Mouse (Mus musculus): Measurements from ENCODE around the gene Dpp9.
"Not testable (repeated sequence)": the region's sequence is repeated elsewhere in the genome, so short reads cannot be mapped to it uniquely, and the experiment has no call there.

Dpp9 gene

GRCm38 (mm10) chr17:56218377-56219191 lies at the start of gene Dpp9:
Gene Dpp9 (minus strand): TSS chr17:56218905.
- DNase-seq (ENCODE audit: low read depth, low spot score), result peak; percentile 97

- DNase-seq (ENCODE audit: low read depth, low spot score), result no peak
Observed at GRCm38 (mm10) chr17:56266271-56266670, 47.6 kb upstream of the Dpp9 start.

GRCm38 (mm10) chr17:56265869-56266268 lies 47.2 kb upstream of the Dpp9 start:
- DNase-seq (ENCODE audit: low read depth, low spot score), result no peak

GRCm38 (mm10) chr17:56265011-56265410 lies 46.3 kb upstream of the Dpp9 start:
- no peak for DNase-seq (ENCODE audit: low read depth, low spot score)

GRCm38 (mm10) chr17:56264020-56264419 lies 45.3 kb upstream of the Dpp9 start:
- DNase-seq (ENCODE audit: low read depth, low spot score), result peak; percentile 94

- no peak for DNase-seq (ENCODE audit: low read depth, low spot score)
Observed at GRCm38 (mm10) chr17:56262645-56263094, 44.0 kb upstream of the Dpp9 start.

- DNase-seq (ENCODE audit: low read depth, low spot score), result peak; percentile 47
Observed at GRCm38 (mm10) chr17:56261166-56261565, 42.5 kb upstream of the Dpp9 start.

DNA sequence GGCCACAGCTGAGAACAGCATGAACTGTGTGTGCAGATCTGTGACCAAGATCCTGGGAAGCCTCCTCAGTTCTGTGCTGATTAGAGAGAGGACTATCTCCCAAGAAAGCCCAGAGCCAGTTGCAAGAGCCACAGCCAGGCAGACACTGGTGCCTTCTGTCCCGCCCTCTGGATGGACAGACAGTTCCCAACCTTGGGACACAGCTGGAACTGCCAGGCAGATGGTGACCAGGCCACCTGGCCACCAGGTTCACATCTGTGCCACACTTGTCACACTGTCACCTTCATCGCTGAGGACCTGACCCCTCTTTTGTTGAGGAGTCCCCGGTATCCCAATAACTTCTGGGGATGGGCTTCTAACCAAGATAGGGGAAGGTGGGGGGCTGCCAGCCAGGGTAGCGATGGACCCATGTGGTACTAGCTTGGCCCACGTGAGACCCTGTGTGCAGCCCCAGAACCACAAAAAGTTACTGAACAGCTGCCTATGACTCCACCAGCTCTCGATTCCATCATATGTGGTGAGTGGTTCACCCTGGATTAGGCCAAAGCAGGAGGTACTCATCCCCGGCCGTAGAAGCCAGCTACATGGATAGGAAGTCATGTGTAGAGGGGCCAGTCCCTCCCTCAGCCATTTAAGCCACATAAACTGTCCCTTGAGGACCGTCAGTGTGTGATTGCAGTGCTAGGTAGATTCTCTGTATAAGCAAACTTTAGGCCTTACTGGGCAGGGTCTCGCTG lies 40.8 kb upstream of the Dpp9 start:
- no peak for DNase-seq (ENCODE audit: low read depth, low spot score)

GRCm38 (mm10) chr17:56258812-56259211 lies 40.1 kb upstream of the Dpp9 start:
- DNase-seq (ENCODE audit: low read depth, low spot score), result not testable (repeated sequence)

DNA sequence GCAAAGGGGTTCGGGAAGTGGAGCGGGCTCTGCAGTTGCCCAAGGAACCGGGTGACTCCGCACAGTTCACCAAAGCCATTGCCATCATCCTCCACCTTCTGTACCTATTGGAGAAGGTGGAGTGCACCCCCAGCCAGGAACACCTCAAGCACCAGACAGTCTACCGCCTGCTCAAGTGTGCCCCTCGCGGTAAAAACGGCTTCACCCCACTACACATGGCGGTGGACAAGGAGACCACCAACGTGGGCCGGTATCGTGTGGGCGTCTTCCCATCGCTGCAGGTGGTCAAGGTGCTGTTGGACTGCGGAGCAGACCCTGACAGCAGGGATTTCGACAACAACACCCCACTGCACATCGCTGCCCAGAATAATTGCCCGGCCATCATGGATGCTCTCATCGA lies 39.6 kb upstream of the Dpp9 start:
- DNase-seq (ENCODE audit: low read depth, low spot score), result not testable (repeated sequence)

- DNase-seq (ENCODE audit: low read depth, low spot score), result no peak
Observed at GRCm38 (mm10) chr17:56257181-56257894, 38.6 kb upstream of the Dpp9 start.

DNA sequence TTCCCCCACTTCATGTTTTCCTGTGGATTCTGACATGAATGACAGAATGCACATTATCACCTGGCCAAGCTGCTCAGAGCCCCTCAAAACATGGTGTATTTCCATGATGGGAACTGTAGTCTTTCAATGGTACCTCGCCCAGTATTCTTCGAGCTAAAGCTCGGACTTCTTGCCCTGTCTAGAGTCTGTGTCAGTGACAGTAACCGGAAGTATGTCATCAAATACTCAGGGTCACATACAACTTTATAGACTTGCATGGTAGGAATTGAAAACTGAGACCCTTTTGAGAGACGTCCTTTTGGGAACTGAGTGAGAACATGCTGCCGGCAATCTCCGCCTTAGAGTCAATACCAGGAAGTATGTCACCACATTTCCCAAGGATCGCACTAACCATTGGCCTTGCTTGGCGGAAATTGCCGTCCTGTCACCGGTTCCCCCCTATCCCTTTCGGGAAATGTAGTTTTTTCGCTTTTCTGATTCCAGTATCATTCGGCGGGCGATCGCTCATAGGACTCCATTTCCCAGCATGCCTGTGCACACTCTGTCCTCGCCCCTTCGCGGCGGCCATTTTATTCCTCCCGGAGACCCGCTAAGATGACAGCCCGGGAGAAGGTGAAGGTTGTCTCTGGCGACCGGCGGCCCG lies 37.7 kb upstream of the Dpp9 start, which contains the start of gene Fem1a:
Gene Fem1a (plus strand): TSS at position 572 of the 643 bp plus-strand sequence.
- DNase-seq (ENCODE audit: low read depth, low spot score), result peak; percentile 99

- DNase-seq (ENCODE audit: low read depth, low spot score), result peak; percentile 99
Observed at GRCm38 (mm10) chr17:56255863-56256238, 37.1 kb upstream of the Dpp9 start.

DNA sequence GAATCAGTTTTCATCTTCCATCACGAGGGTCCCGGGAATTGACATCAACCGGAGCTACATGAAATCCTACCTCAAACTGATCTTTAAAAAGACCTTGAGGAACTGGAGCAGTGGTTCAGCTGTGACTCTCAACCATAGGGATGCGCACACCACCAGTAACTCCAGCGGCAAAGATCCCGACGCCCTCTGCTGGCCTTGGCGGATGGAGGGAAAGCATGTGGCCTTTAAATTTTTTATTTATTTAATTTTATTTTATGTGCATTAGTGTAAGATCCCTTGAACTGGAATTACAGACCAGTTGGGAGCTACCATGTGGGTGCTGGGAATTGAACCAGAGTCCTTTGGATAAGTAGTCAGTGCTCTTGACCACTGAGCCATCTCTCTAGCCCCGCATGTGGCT lies 36.7 kb upstream of the Dpp9 start:
- DNase-seq (ENCODE audit: low read depth, low spot score), result no peak

GRCm38 (mm10) chr17:56254695-56255094 lies 36.0 kb upstream of the Dpp9 start:
- no peak for DNase-seq (ENCODE audit: low read depth, low spot score)

DNA sequence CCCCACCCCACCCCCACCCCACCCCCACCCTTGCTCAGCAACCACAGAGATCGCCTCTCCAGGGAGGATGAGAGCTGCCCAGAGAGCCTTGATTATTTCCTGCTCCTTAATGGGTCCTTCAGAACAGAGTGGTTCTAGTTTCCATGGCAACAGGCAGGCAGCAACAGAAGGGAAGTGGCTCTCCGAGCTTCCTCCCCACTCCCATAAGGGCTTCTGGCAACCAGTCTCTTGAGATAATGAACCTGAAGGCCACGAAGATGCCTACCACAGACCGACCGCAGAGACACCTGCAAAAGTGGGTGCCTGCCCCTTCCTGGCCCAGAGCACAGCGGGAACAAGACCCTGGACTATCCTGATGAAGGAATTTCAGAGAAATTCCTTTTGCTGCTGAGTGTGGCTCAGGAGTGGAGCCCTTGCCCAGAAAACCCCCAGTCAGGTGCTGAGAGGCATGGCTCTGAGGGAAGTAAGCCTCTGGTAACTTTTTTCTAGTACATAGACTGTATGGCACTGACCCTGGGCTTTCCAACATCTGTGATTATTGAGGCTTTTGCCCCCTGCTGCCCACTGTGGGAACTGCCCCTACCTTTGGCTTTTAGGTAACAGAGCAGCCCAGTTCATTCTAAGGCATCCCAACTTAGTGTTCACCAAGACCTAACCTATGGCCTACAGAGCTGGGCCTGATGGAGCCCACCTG lies 32.6 kb upstream of the Dpp9 start:
- peak; percentile 81 for DNase-seq (ENCODE audit: low read depth, low spot score)

DNA sequence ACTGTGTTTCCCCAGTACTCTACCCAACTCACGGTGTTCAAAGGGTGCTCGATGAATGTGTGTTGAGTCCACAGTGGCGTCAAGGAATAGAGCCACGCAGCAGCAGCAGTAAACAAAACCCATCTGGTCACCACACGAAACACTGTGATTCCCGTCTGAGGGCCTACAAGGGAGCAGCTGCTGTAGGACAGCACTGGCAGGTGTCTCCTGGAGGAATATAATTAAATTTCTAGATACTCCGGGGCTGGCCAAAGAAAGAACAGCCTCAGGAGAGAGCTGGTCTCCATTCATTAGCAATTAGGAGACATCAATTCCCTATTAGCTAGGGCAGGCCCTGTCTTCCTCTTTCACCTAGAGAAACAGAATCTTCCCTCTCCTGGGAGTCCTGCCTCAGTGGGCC lies 26.9 kb upstream of the Dpp9 start:
- no peak for DNase-seq (ENCODE audit: low read depth, low spot score)

GRCm38 (mm10) chr17:56241541-56242401 lies 23.1 kb upstream of the Dpp9 start:
- DNase-seq (ENCODE audit: low read depth, low spot score), result peak; percentile 92

- DNase-seq (ENCODE audit: low read depth, low spot score), result peak; percentile 91
Observed at GRCm38 (mm10) chr17:56233818-56234469, 15.2 kb upstream of the Dpp9 start.
